10 mouse cellular contexts compared by ENCODE assay signal in the genomic region with DNA sequence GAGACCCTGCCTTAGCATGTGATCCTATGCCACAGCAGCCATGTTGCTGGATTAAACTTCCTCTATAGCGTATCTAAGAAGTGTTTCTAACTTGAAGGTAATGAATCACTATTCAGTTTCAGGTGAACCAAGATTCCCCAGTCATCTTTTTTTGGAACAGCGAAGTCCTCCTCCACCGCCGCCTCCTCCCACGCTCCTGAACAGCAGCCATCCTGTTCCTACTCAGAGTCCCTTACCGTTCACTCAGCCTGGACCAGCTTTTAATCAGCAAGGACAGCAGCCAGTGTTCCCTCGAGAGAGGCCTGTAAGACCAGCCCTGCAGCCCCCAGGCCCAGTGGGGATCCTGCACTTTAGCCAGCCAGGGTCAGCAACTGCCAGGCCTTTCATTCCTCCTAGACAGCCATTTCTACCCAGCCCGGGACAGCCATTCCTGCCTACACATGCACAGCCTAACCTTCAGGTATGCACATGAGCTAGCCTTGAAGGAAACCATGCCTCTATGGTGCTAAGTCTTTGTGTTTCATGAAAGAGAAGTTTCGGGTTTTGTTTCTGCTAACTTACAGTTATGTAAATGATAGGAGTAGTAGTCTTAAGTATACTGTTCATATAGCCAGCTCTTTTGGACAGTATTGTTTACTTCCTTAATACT.
DNase-seq lines count a peak whose midpoint lies in the region; ATAC-seq lines count a peak whose summit lies in the region.
"Had no signal": no experiment of that assay in that cellular context is flagged by ENCODE, and none has a peak within 500 bp of the region (broad histone marks: within the 10 kb centered on the region; RNA-seq: fewer than 3 reads in every experiment).

No protein-coding gene starts in this region.

- no peaks in the 10 kb centered on the region for H3K9me3 ChIP-seq in forebrain, embryonic 15.5 days
- no peaks in the 10 kb centered on the region for H3K9me3 ChIP-seq in forebrain, embryonic 10.5 days
- H3K9me3 ChIP-seq in limb, embryonic 12.5 days, result no peaks in the 10 kb centered on the region
- no peaks in the 10 kb centered on the region for H3K9me3 ChIP-seq in limb, embryonic 10.5 days (replicated peaks)
- H3K9me3 ChIP-seq: lung, embryonic 15.5 days had no signal

- no peaks in the 10 kb centered on the region for H3K27me3 ChIP-seq in forebrain, embryonic 15.5 days
- H3K27me3 ChIP-seq in forebrain, embryonic 10.5 days (ENCODE audit: poor library complexity, severe bottlenecking), result no peaks in the 10 kb centered on the region
- no peaks in the 10 kb centered on the region for H3K27me3 ChIP-seq in limb, embryonic 12.5 days
- H3K27me3 ChIP-seq in limb, embryonic 10.5 days (ENCODE audit: low read depth, poor library complexity, severe bottlenecking), result no peaks in the 10 kb centered on the region
- H3K27me3 ChIP-seq: lung, embryonic 15.5 days had no signal

- peak; percentile 29; the same call in 1 of the 2 replicates for ATAC-seq in forebrain, embryonic 15.5 days (replicated peaks)
- no peak for ATAC-seq in limb, embryonic 12.5 days (ENCODE audit: insufficient number of reproducible peaks, insufficient read depth, low FRiP score, low TSS enrichment, low read depth)

- H3K27ac ChIP-seq in forebrain, embryonic 15.5 days (replicated peaks), result 0 out of 2 replicates have a peak overlapping the region, but pooled peaks have one; percentile 40
- no peak overlapping the region for H3K27ac ChIP-seq in forebrain, embryonic 10.5 days
- peak overlapping the region; percentile 9; the same call in 1 of the 2 replicates for H3K27ac ChIP-seq in limb, embryonic 12.5 days
- no peak overlapping the region for H3K27ac ChIP-seq in limb, embryonic 10.5 days
- H3K27ac ChIP-seq: lung, embryonic 15.5 days had no signal

- H3K36me3 ChIP-seq in forebrain, embryonic 15.5 days, result peaks cover 48% of the 10 kb centered on the region
- H3K36me3 ChIP-seq in forebrain, embryonic 10.5 days (replicated peaks), result peaks cover 76% of the 10 kb centered on the region
- peaks cover 65% of the 10 kb centered on the region for H3K36me3 ChIP-seq in limb, embryonic 12.5 days
- H3K36me3 ChIP-seq in limb, embryonic 10.5 days, result peaks cover 73% of the 10 kb centered on the region

- WGBS in forebrain, embryonic 15.5 days, result 87% methylated on average over 9 of the region's 9 CpGs
- 87% methylated on average over 9 of the region's 9 CpGs for WGBS in forebrain, embryonic 10.5 days
- WGBS in limb, embryonic 12.5 days, result 88% methylated on average over 9 of the region's 9 CpGs
- WGBS in limb, embryonic 10.5 days, result 92% methylated on average over 9 of the region's 9 CpGs

- DNase-seq in forebrain, embryonic 10.5 days (ENCODE audit: extremely low spot score, low spot score), result no peak
- DNase-seq in limb, embryonic 10.5 days (ENCODE audit: low spot score), result no peak
- DNase-seq in ZHBTc4 (ENCODE audit: low read depth, low spot score), result peak; percentile 20
- peak; percentile 23 to 25 for DNase-seq in cerebellum, postnatal 36 days
- DNase-seq in kidney, adult 8-10 months, result no peak
- no peak for DNase-seq in spleen, postnatal 4 days (ENCODE audit: low spot score in 2 of 2)
- DNase-seq: gastrocnemius, postnatal 25 days had no signal

- H3K4me3 ChIP-seq in forebrain, embryonic 15.5 days, result no peak overlapping the region
- no peak overlapping the region for H3K4me3 ChIP-seq in forebrain, embryonic 10.5 days
- H3K4me3 ChIP-seq in limb, embryonic 12.5 days (replicated peaks), result no peak overlapping the region
- no peak overlapping the region for H3K4me3 ChIP-seq in limb, embryonic 10.5 days
- H3K4me3 ChIP-seq: lung, embryonic 15.5 days had no signal

- no peaks in the 10 kb centered on the region for H3K4me1 ChIP-seq in forebrain, embryonic 15.5 days
- H3K4me1 ChIP-seq in forebrain, embryonic 10.5 days, result no peaks in the 10 kb centered on the region
- no peaks in the 10 kb centered on the region for H3K4me1 ChIP-seq in limb, embryonic 12.5 days (replicated peaks)
- H3K4me1 ChIP-seq in limb, embryonic 10.5 days, result no peaks in the 10 kb centered on the region
- H3K4me1 ChIP-seq: lung, embryonic 15.5 days had no signal

- no peak overlapping the region for H3K9ac ChIP-seq in forebrain, embryonic 15.5 days (replicated peaks)
- H3K9ac ChIP-seq in limb, embryonic 12.5 days (replicated peaks), result no peak overlapping the region
- H3K9ac ChIP-seq: lung, embryonic 15.5 days had no signal

- H3K4me2 ChIP-seq in forebrain, embryonic 15.5 days (replicated peaks), result no peak overlapping the region
- no peak overlapping the region for H3K4me2 ChIP-seq in limb, embryonic 12.5 days
- H3K4me2 ChIP-seq: lung, embryonic 15.5 days had no signal

Comparison
In these comparisons a context has a peak if more than half of its experiments do, and no peak if none do; other contexts are left out.
1. H3K27ac ChIP-seq: peak in forebrain, embryonic 15.5 days (single experiment) and limb, embryonic 12.5 days (single experiment); none in forebrain, embryonic 10.5 days (single experiment) and limb, embryonic 10.5 days (single experiment).
2. DNase-seq: peak in ZHBTc4 (single experiment) and cerebellum, postnatal 36 days (2 of 2); none in forebrain, embryonic 10.5 days (single experiment), limb, embryonic 10.5 days (single experiment), kidney, adult 8-10 months (0 of 2) and spleen, postnatal 4 days (0 of 2).